Mouse (Mus musculus) granulocyte monocyte progenitor cell, adult 5-6 weeks (primary cell): Measurements from ENCODE around the gene Ldhal6b. TPM values are rescaled to one million over a fixed set of nuclear protein-coding genes. Genes with fewer than 3 reads are reported as not detected.

Experiments
- ATAC-seq: replicated peaks from 2 replicates; pipeline ENCODE4 v1.8.0; 2016; ENCODE audit warnings: mild to moderate bottlenecking, moderate TSS enrichment, inconsistent platforms; ENCODE audit not compliant: poor library complexity, severe bottlenecking
- total RNA-seq, 2 experiments: library from RNA; stranded (forward) in 1 of 2; stranded (reverse) in 1 of 2; fragments of 200-712, 200-1000 nt in 1 of 2; fragments of >200 nt in 1 of 2; fragmentation: Nextera tagmentation in 1 of 2; gene quantifications; 2 replicates each; pipeline ENCODE4 v1.2.3; 2014 to 2017

The Ldhal6b gene
- total RNA-seq, 2 experiments from 2014 or later, result 6.5 TPM; not detected in 1

DNA sequence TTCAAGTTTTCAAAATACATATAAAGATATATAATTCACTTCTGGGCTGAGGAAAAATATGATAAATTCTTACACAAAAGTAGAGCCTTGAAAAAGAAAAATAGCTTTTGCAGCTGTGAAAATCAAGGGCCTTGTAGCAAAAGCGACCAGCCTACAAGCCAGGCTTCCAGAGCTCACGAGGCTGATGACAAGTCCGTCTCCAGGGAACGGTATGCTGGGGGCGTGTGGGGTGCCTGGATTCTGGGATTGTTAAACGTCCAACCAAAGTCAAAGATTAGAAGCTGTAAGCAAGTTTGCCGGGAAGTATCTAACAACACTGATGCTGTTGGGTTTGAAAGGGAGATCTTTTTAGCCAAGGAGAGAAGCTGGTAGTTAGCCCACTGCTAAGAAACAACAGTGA, 47.0 kb downstream of the Ldhal6b start:
- no peak for ATAC-seq

DNA sequence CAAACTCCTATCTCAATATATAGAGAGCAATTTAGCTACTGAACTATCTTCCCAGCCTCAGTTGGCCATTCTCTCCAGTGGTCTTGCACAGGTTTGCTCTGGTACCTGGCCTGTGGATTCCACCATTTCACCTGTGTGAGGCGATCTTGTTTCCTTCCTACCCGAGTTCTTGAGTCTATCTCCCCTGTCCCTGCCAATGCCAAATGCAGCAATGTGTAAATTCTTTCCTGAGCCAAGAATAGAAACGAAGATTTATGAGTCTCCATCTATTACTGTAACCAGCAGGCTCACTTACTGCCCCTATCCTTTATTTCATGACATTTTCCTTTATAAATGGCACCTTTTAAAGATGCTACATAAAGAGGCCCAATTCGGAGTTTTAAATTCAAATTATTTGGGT, 47.5 kb downstream of the Ldhal6b start:
- no peak for ATAC-seq

Other genes with a start within 250 kb of the Ldhal6b start
- gene Tmem242, start 21.5 kb upstream of the Ldhal6b start, total RNA-seq (2014; fragmentation: Nextera tagmentation), result 52.6 and 66.6 TPM in 2 replicates
- gene Tmem242, start 21.5 kb upstream of the Ldhal6b start, total RNA-seq (2017), result 48.4 and 54.3 TPM in 2 replicates
- 3.4 and 3.7 TPM in 2 replicates for gene Zdhhc14, start 73.8 kb upstream of the Ldhal6b start, total RNA-seq (2014; fragmentation: Nextera tagmentation)
- 0.69 and 1.4 TPM in 2 replicates for gene Zdhhc14, start 73.8 kb upstream of the Ldhal6b start, total RNA-seq (2017)